Mouse (Mus musculus): ENCODE measurements at regions not wholly inside any gene's neighbourhood (a gene's known extent, or its start where the extent isn't known, plus 50 kb on each side); places are given as distances from the start of the nearest gene placed in this dataset.

- TF ChIP-seq FOSL1 (IDR thresholded peaks at IDR 0.05; ENCODE audit: insufficient read depth, low read length, poor library complexity, severe bottlenecking) (no peak), CTCF (IDR thresholded peaks at IDR 0.05; ENCODE audit: control insufficient read depth, insufficient read depth, insufficient read length) (no peak), MYOG (IDR thresholded peaks at IDR 0.05; ENCODE audit: control insufficient read depth, extremely low read depth, insufficient read length) (no peak), USF1 (IDR thresholded peaks at IDR 0.05; ENCODE audit: low read depth) (no peak), MAX (IDR thresholded peaks at IDR 0.05) (no peak), CEBPB (IDR thresholded peaks at IDR 0.05; ENCODE audit: low read depth) (no peak)
Measured at GRCm38 (mm10) chr6:143532380-143532779, 365.4 kb downstream of the Etnk1 start.
